Mouse (Mus musculus) neural tube, embryonic 12.5 days (tissue): Measurements from ENCODE around the gene Cgnl1. TPM values are rescaled to one million over a fixed set of nuclear protein-coding genes. Genes with fewer than 3 reads are reported as not detected.

Experiments used
- ATAC-seq: fragments of 200-750 bp; cut with Nextera tagmentation; 2 replicates; pipeline ENCODE4 v1.8.0; 2017; ENCODE audit warnings: low read depth, mild to moderate bottlenecking, moderate TSS enrichment, moderate library complexity; ENCODE audit not compliant: low FRiP score
- H3K27ac ChIP-seq: fragments of 300-500 bp; sonication (generic); 2 replicates; pipeline ENCODE4 v1.5.1; 2016
- H3K27me3 ChIP-seq: fragments of 300-500 bp; sonication (generic); replicated peaks from 2 replicates; pipeline ENCODE4 v1.6.1; 2016; ENCODE audit warnings: mild to moderate bottlenecking
- H3K36me3 ChIP-seq: fragments of 300-500 bp; sonication (generic); 2 replicates; pipeline ENCODE4 v1.6.1; 2016; ENCODE audit warnings: mild to moderate bottlenecking
- H3K4me1 ChIP-seq: fragments of 300-500 bp; sonication (generic); 2 replicates; pipeline ENCODE4 v1.6.1; 2016
- H3K4me2 ChIP-seq: fragments of 300-500 bp; sonication (generic); replicated peaks from 2 replicates; pipeline ENCODE4 v1.6.1; 2016; ENCODE audit warnings: mild to moderate bottlenecking
- H3K4me3 ChIP-seq: fragments of 300-500 bp; sonication (generic); 2 replicates; pipeline ENCODE4 v1.5.1; 2016
- H3K9ac ChIP-seq: fragments of 300-500 bp; sonication (generic); 2 replicates; pipeline ENCODE4 v1.6.1; 2016; ENCODE audit warnings: mild to moderate bottlenecking
- H3K9me3 ChIP-seq: fragments of 300-500 bp; sonication (generic); 2 replicates; pipeline ENCODE4 v1.6.1; 2016; ENCODE audit warnings: mild to moderate bottlenecking
- WGBS: fragments of 180-500 bp; shearing (Covaris S2); methylation state at CpG from one replicate; pipeline ENCODE4 v1.1.7; 2016; 5-methylcytosine and 5-hydroxymethylcytosine counted together
- polyA plus RNA-seq: library from polyadenylated mRNA; unstranded; fragments of >200 nt; fragmentation: Nextera tagmentation; extraction: Ambion mirVana; gene quantifications from 2 replicates; pipeline ENCODE4 v1.2.1, GENCODE M21; 2016

Cgnl1 gene
- polyA plus RNA-seq, 1 experiment from 2014 or later, result 8.6 TPM

DNA sequence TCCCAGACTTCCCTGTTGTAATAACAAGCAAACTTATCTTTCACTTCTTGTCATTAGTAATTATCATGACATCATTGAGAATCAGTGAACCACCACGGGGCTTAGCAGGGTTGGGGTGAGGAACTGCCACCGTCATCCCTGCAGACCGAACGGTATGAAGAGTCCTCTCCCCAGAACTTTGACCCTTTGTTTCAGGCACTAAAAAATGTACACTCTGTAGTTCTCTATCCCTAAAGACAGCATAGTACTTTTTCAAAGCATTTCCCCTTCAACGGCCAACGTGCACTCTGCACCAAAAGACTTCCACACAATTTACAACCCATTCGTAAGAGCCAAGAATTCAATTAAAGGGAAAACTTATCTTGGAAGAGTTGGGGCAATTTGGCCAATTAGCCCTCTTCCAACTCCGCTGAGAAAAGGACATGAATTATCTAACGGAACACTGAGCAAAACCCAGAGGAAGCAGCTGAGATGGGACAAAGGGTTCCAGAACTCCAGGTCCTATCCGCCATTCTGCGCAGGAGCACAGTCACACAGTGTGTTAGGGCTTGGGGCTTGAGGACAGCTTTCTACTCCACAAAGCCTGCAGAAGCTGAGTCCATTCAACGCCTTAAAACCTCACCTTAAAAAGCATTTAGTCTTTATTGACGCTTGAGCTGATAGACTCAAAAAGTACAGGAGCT, 66.9 kb downstream of the Cgnl1 start:
- WGBS, result 78% methylated on average over 13 of the region's 13 CpGs
- Histone ChIP-seq H3K36me3 (no peaks in the 10 kb centered on the region), H3K9ac (no peak overlapping the region), H3K4me3 (no peak overlapping the region), H3K9me3 (no peaks in the 10 kb centered on the region), H3K4me1 (no peaks in the 10 kb centered on the region; the same call in 1 of the 2 replicates), H3K4me2 (no peak overlapping the region), H3K27ac (no peak overlapping the region), H3K27me3 (no peaks in the 10 kb centered on the region)
- no peak for ATAC-seq

DNA sequence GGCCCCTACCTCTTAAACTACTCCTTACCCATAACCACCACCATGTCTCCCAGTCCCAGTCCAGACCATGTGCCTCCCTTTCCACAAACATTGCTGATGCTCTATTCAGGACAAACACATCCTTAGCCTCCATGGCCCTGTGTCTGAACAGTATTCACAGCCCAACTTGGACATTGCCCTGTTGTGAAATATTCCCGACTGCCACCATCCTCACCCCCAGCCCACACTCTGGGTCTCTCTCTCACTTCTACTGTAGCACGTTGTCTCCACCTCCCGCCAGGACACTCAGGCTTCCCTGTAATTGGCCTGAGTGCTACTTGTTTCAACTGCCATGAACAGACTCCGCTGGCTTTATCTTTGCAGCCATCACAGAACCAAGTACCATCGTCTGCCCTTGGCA, 72.3 kb downstream of the Cgnl1 start:
- Histone ChIP-seq H3K36me3 (no peaks in the 10 kb centered on the region), H3K27me3 (no peaks in the 10 kb centered on the region), H3K4me1 (no peaks in the 10 kb centered on the region; the same call in 1 of the 2 replicates), H3K4me2 (no peak overlapping the region), H3K9ac (no peak overlapping the region), H3K27ac (no peak overlapping the region), H3K9me3 (no peaks in the 10 kb centered on the region), H3K4me3 (no peak overlapping the region)
- ATAC-seq, result no peak
- 86% methylated on average over 5 of the region's 5 CpGs for WGBS

DNA sequence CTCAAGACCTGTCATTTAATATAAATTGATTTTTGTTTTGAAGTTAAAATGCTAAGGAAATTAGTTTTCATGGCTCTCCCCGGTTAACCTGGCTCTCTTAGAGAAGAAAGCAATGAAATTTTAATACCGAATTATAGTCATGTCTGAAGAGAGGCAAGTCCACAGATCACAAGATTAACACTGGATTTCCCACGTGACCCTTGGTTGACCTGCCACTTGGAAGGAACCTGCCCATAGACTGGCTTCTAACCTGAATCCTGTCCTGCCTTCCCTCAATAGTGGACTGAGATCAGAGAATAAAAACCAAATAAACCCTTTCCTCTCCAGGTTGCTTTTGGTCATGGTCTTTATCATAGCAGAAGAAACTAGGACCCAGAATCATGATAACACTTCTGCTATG, 73.3 kb downstream of the Cgnl1 start:
- no peak for ATAC-seq
- WGBS, result 84% methylated on average over 3 of the region's 3 CpGs

DNA sequence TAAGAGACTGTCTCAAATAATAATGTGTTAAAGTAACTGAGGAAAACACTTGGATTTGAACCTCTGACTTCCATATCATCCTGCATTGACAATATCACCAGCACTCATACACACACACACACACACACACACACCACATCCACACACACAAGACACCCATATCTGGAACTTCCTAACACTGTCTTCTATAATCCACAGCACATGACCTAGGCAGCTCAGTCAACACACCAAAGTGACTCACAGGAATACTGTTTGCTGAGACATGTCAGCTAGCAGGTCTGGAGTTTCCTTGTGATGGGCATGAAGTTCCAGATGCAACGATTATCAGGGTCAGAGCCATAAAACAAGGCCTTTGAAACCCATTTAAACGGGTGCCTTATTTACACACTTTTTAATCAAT, 74.2 kb downstream of the Cgnl1 start:
- Histone ChIP-seq H3K4me1 (no peaks in the 10 kb centered on the region), H3K9me3 (no peaks in the 10 kb centered on the region), H3K27ac (no peak overlapping the region), H3K36me3 (no peaks in the 10 kb centered on the region), H3K4me2 (no peak overlapping the region), H3K9ac (no peak overlapping the region), H3K27me3 (no peaks in the 10 kb centered on the region), H3K4me3 (no peak overlapping the region)
- no peak for ATAC-seq
- 84% methylated on average over 2 of the region's 2 CpGs for WGBS

More for the DNA sequence above, 73.3 kb downstream of the Cgnl1 start:
- Histone ChIP-seq H3K4me3 (no peak overlapping the region), H3K4me2 (no peak overlapping the region), H3K27ac (no peak overlapping the region), H3K9ac (no peak overlapping the region), H3K27me3 (no peaks in the 10 kb centered on the region), H3K9me3 (no peaks in the 10 kb centered on the region), H3K4me1 (no peaks in the 10 kb centered on the region; the same call in 1 of the 2 replicates), H3K36me3 (no peaks in the 10 kb centered on the region)

DNA sequence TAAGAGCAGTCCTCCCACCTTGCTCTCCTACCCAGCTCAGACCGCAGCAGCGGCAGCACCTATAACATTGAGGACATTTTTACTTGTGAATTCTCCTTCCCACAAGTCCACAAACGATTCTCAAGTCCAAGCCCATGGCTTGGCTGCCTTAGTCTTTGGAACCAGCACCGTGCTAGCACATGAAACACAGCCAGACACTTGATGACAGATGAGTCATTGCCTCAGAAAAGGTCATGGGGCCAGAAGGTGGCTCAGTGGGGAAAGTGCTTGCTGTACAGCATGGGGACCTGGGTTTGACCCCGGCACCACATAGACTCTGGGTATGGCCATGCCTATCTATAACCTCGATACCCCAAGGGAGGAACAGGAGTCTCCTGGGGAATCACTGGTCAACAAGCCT, 74.6 kb downstream of the Cgnl1 start:
- Histone ChIP-seq H3K4me1 (no peaks in the 10 kb centered on the region), H3K4me3 (no peak overlapping the region), H3K4me2 (no peak overlapping the region), H3K27me3 (no peaks in the 10 kb centered on the region), H3K9ac (no peak overlapping the region), H3K27ac (no peak overlapping the region), H3K9me3 (no peaks in the 10 kb centered on the region), H3K36me3 (no peaks in the 10 kb centered on the region)
- no peak for ATAC-seq
- 79% methylated on average over 6 of the region's 6 CpGs for WGBS

DNA sequence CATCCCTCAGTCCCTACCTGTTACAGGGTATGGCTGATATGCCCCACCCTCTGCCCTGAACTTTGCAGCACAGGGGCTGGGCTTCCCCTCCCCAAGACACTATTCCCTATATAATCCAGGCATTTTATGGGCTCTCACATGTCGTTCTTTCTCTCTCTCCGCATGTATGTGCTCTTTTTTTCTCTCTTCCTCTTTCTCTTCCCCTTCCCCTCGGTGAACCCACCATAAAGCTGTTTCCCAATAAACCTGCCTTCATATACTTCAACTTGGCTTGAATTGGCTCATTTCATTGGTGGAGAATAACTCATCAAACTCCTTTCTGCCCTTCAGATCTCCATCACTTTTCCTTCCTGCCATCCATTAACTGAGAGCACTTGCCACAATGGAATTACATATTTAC, 76.3 kb downstream of the Cgnl1 start:
- H3K27me3 ChIP-seq, result no peaks in the 10 kb centered on the region
- no peak for ATAC-seq
- H3K36me3 ChIP-seq, result no peaks in the 10 kb centered on the region
- no peak overlapping the region for H3K4me3 ChIP-seq
- 48% methylated on average over 3 of the region's 3 CpGs for WGBS
- no peak overlapping the region for H3K9ac ChIP-seq
- H3K27ac ChIP-seq, result no peak overlapping the region
- H3K9me3 ChIP-seq, result no peaks in the 10 kb centered on the region
- H3K4me1 ChIP-seq, result no peaks in the 10 kb centered on the region
- no peak overlapping the region for H3K4me2 ChIP-seq

DNA sequence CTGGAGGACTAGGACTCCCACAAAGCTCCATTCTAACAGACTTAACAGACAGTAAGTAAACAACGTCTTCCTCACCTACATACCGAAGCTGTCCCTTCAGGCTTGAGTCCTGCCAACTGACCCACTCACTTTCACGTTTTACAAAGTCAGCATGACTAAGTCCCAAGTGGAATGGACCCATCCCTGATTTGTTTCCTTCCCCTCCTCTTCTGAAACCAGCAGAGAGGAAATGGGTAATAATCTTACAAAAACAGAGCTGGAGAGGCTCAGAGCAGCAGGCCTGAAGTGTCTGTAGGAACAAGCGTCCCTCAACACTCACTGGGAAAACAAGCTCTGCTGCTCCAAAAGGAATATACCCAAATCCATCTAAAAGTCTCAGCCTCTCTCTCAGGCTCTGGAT, 77.2 kb downstream of the Cgnl1 start:
- H3K9me3 ChIP-seq, result no peaks in the 10 kb centered on the region
- H3K27ac ChIP-seq, result no peak overlapping the region
- H3K4me2 ChIP-seq, result no peak overlapping the region
- H3K9ac ChIP-seq, result no peak overlapping the region
- WGBS, result 53% methylated on average over 4 of the region's 4 CpGs
- ATAC-seq, result no peak
- H3K27me3 ChIP-seq, result no peaks in the 10 kb centered on the region
- no peak overlapping the region for H3K4me3 ChIP-seq
- H3K4me1 ChIP-seq, result no peaks in the 10 kb centered on the region
- no peaks in the 10 kb centered on the region for H3K36me3 ChIP-seq

DNA sequence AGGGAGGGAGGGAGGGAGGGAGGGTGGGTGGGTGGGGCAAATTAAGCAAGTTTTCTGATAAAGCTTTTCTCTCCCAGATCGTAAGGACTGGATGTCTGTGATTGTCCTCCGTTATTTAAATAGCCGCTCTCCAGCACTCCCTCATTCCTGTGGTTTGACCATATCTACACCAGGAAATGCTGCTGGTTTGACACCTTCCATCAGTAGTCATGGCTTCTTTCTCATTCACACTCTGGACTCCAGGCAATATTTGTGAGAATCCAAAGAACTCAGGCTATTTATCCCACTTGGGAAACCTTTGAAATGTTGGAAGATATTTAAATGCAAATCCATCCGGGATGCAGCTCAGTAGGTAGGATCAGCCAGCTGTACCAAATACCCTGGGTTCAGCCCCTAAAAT, 77.6 kb downstream of the Cgnl1 start:
- ATAC-seq, result no peak
- Histone ChIP-seq H3K9ac (no peak overlapping the region), H3K4me2 (no peak overlapping the region), H3K27ac (no peak overlapping the region), H3K9me3 (no peaks in the 10 kb centered on the region), H3K4me1 (no peaks in the 10 kb centered on the region), H3K4me3 (no peak overlapping the region), H3K36me3 (no peaks in the 10 kb centered on the region), H3K27me3 (no peaks in the 10 kb centered on the region)
- WGBS, result 68% methylated on average over 4 of the region's 4 CpGs

DNA sequence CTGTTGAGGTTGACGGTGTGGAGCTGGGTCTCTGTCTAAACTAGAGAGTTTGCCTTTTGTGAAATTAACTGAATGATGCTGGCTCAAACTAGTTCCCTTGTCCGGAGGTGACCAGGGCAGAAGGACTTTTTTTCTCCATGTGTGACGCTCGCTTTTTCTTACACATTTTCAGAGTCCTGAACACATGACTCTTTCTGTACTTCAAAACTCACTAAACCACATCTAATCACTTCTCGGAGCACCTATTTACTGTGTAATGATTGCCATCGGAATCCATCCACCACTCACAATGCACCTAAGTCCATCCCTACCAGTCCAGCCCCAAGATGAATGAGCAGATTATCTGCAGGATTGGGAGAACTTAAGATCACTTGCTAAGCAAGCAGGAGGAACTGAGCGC, 79.2 kb downstream of the Cgnl1 start:
- H3K36me3 ChIP-seq, result no peaks in the 10 kb centered on the region
- H3K4me3 ChIP-seq, result no peak overlapping the region
- no peaks in the 10 kb centered on the region for H3K27me3 ChIP-seq
- no peak overlapping the region for H3K9ac ChIP-seq
- no peaks in the 10 kb centered on the region for H3K9me3 ChIP-seq
- no peaks in the 10 kb centered on the region for H3K4me1 ChIP-seq
- H3K27ac ChIP-seq, result no peak overlapping the region; the same call in 1 of the 2 replicates
- no peak overlapping the region for H3K4me2 ChIP-seq
- ATAC-seq, result no peak
- WGBS, result 93% methylated on average over 7 of the region's 7 CpGs

DNA sequence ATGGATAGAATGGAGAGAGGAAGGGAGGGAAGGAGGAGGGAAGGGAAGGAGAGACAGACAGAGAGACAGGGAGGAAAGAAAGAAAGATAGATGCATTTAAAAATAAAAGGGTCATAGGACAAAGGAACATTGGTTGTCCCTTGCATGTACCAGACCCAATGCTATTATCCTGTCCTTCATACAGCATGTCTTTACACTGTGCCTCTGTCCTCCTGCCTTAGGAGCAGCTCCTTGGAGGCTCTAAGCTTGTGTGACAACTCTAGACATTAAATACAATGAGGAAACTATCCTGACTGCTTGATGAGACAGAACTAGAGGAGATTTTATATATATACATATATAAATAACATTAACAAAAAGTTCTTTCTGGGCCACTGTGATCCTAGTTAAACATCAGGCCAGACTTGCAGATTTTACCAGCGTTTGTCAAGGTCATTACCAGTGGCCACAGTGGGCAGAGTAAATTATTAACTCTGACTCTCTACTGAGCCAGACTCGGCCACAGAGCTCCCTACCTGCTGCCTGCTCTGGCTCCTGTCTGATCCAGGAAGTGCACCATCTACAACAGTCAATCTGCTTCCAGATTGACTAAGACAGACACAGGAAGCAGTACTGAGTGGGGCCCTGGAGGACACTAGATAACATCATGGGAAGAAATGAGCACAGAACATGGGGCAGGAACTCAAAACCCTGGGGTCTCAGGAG, 81.9 kb downstream of the Cgnl1 start:
- Histone ChIP-seq H3K4me1 (no peaks in the 10 kb centered on the region), H3K36me3 (no peaks in the 10 kb centered on the region), H3K27ac (no peak overlapping the region), H3K4me3 (no peak overlapping the region), H3K4me2 (no peak overlapping the region), H3K9me3 (no peaks in the 10 kb centered on the region), H3K9ac (no peak overlapping the region), H3K27me3 (no peaks in the 10 kb centered on the region)
- no peak for ATAC-seq
- 60% methylated on average over 2 of the region's 2 CpGs for WGBS

DNA sequence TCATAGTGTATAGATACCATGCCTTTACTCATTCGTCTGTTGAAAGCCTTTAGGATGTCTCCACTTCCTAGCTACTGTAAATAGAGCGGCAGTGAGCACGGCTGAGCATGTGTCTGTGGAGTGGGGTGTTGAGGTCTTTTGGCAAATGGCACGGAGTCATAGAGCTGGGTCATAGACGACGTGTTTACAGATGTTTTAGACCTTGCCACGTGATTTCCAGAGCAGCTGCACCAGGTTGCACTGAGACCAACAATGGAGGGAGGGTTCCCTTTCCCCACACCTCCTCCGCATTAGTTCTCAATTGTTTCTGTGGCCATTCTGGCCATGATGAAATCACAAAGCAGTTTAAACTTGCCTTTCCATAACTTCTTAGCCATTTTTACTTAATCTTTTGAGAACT, 84.9 kb downstream of the Cgnl1 start:
- Histone ChIP-seq H3K9ac (no peak overlapping the region), H3K36me3 (no peaks in the 10 kb centered on the region), H3K4me1 (no peaks in the 10 kb centered on the region), H3K9me3 (no peaks in the 10 kb centered on the region), H3K4me3 (no peak overlapping the region), H3K27me3 (no peaks in the 10 kb centered on the region), H3K27ac (no peak overlapping the region), H3K4me2 (no peak overlapping the region)
- ATAC-seq, result no peak
- WGBS, result 83% methylated on average over 8 of the region's 8 CpGs

DNA sequence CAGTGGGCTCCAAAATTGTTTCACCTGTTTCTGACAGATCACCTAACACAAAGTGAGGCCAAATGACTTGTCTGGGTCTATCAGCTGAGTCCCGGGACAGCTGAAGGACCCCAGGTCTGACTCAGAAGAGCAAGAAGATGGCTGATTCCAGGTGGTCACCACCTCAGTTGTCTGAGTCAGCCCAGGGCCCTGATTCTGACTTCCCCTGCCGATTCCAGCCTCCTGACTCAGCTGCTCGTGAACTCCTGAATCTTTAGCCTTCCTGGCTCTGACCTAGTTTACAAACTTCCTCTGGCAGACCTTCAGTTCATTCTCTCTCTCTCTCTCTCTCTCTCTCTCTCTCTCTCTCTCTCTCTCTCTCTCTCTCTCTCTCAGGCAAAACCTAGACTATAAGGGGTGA, 86.6 kb downstream of the Cgnl1 start:
- Histone ChIP-seq H3K36me3 (no peaks in the 10 kb centered on the region), H3K27me3 (no peaks in the 10 kb centered on the region)
- ATAC-seq, result no peak

DNA sequence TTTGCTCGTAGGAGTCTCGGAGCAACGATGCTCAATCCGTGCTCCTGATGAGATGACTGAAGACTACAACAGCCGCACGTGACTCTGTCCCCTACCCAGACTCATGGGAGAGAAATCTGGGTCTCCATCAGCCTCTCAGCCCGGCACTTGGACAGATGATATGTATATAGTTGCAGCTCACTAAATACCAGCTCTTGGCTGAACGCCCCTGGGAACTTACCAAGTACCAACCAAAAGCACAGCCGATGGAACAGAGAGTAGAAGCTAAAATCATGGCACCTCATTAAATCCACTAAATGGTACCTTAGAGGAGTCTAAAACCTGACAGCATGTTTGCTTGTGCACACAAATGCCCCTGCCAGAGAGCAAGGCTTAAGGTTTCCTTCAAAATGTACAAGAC, 91.0 kb downstream of the Cgnl1 start:
- H3K4me3 ChIP-seq, result no peak overlapping the region
- no peak for ATAC-seq
- peaks cover 5% of the 10 kb centered on the region; the same call in 1 of the 2 replicates for H3K4me1 ChIP-seq
- H3K36me3 ChIP-seq, result no peaks in the 10 kb centered on the region
- 87% methylated on average over 9 of the region's 9 CpGs for WGBS
- H3K27ac ChIP-seq, result no peak overlapping the region
- no peak overlapping the region for H3K4me2 ChIP-seq
- no peak overlapping the region for H3K9ac ChIP-seq
- no peaks in the 10 kb centered on the region for H3K27me3 ChIP-seq
- no peaks in the 10 kb centered on the region for H3K9me3 ChIP-seq

More for the DNA sequence above, 86.6 kb downstream of the Cgnl1 start:
- H3K27ac ChIP-seq, result no peak overlapping the region
- no peaks in the 10 kb centered on the region for H3K9me3 ChIP-seq
- H3K9ac ChIP-seq, result no peak overlapping the region
- WGBS, result 87% methylated on average over 3 of the region's 3 CpGs
- no peak overlapping the region for H3K4me2 ChIP-seq
- H3K4me1 ChIP-seq, result no peaks in the 10 kb centered on the region
- H3K4me3 ChIP-seq, result no peak overlapping the region
